Mouse (Mus musculus): ENCODE results near the gene Prcc.

DNA sequence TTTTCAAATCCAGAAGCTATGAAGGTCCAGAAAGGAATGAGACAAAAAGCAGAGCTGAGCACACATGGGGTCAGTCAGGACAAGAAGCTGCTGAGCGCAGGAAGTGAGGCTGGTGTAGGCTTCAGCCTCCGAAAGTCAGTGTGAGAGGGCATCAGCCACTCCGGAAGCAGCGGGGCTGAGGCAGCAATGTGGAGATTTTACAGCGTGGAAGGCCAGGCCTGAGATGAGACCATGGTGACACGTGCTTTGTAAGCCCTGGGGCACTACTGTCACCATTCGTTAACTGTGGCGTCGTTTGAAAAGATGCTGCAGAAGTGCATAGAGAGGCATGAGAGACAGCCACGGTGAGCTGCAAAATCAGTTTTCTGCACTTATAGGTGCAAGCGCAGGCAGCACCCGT is 67.2 kb downstream of the Prcc start:
- TF ChIP-seq CTCF (IDR thresholded peaks at IDR 0.05; ENCODE audit: low read depth) (no peak), EP300 (IDR thresholded peaks at IDR 0.05; ENCODE audit: low read depth) (no peak)

Measured in heart, postnatal 0 days (tissue).